Mouse (Mus musculus) CD8-positive naive resting alpha-beta T cell, adult 2 months (primary cell): ENCODE measurements around the gene Tmem259.

Source experiments
- DNase-seq, 2 experiments: peaks; one replicate each; pipeline ENCODE4 v3.0.0; 2022; ENCODE audit warnings: low read depth in 2 of 2, low spot score in 2 of 2

The Tmem259 gene

DNA sequence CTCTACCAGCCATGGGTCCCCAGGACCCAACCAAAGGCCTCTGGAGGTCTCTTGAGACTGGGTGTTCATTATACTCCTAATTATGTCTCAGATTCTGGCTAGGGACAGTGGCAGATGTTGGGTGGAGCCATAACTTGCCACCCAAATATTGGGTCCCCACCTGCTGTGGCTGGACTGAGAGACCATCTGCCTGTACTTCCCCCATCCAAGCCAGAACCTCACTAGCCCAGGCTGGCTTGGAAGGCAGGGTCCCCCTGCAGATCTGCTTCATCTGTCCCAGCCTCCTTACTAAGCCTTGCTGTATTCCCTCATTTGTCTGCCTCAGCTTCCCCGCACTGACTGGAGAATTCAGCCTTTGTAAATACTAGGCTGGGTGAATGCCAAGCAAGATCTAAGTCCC is 15.9 kb downstream of the Tmem259 start:
- no peak for DNase-seq

DNA sequence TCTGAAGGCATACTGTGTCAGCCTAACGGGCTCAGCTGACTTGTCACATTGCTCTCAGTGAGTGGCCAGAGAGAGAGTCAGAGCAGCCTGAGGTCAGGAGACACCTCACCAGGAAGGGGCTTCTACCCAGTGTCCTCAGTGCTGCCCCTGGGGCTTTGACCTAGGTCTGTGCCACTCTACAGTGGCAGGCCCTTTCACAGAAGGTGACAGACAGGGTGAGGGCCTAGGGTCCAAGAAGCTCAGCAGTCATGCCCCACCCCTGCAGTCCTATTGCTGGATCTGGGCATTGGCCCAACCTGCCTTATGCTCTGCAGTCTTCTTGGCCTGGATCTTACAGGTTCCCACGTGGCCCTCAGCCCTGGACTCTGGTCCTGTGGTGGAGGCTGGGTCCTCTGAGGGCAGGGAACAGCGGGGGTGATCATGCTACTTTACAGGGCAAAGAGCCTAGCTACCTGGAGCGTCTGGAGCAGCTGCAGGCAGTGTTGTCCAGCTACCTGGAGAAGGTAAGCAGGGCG is 17.2 kb downstream of the Tmem259 start:
- no peak for DNase-seq

DNA sequence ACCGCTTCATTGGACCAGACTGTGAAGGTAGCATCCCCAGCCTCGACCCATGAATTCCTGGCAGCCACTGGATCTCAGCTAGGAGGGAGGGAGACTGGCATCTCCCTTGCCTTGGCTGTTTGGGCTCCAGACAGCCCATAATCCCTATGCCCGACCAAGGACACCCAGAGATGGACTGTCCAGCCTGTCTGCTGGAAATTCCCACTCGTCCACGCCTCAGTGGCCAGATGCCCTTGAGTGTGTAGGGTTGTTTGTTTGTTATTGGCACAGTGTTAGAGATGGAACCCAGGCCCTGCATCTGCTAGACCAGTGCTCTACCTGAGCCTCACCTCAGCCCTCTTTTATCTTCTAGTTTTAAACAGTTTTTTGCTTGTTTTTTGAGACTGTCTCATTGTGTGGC is 18.8 kb downstream of the Tmem259 start:
- no peak for DNase-seq

DNA sequence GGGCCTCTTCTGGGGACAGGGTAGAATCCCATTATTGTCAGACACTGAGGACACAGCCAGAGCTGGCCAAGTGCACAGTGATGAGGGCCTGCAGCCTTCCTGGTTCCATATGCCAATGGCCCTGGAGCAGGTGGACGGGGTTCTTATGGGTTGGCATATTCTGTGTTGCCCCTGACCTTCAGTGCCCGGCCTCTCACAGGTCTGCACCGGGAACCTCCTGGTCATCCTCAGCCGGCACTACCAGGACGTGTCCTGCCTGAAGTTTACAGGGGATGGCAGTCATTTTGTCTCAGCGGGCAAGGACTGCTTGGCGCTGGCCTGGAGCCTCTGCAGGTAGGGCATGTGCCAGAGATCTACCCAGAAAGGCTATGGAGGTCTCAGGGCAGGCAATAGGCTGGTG is 19.4 kb downstream of the Tmem259 start:
- no peak for DNase-seq

DNA sequence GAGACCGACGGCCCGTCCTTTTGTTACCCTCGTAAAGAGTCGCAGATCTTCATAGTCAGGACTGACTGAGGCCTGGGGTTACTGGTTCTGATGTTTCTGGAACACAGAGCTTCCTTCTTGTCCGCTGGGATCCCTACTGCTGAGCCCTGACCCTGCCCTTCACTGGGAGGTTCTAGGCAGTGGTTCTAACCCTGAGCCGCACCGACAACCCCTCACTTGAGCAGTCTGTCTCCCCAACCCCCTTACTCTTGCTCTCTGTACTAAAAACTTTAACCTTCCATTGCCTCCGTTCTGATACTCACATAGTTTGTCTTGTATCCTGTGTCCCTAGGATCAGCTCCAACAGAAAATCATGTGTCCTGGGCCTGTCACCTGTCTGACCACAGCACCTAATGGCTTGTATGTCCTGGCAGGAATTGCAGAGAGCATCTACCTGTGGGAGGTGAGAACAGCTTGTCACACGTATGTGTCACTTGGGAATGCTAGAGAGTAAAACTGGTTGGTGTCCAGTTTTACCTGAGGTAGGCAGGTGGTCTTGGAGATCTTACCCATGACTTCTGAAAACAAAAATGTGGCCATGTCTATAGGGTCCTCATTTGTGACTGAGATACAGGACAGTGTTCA is 23.3 kb downstream of the Tmem259 start:
- DNase-seq, result no peak

DNA sequence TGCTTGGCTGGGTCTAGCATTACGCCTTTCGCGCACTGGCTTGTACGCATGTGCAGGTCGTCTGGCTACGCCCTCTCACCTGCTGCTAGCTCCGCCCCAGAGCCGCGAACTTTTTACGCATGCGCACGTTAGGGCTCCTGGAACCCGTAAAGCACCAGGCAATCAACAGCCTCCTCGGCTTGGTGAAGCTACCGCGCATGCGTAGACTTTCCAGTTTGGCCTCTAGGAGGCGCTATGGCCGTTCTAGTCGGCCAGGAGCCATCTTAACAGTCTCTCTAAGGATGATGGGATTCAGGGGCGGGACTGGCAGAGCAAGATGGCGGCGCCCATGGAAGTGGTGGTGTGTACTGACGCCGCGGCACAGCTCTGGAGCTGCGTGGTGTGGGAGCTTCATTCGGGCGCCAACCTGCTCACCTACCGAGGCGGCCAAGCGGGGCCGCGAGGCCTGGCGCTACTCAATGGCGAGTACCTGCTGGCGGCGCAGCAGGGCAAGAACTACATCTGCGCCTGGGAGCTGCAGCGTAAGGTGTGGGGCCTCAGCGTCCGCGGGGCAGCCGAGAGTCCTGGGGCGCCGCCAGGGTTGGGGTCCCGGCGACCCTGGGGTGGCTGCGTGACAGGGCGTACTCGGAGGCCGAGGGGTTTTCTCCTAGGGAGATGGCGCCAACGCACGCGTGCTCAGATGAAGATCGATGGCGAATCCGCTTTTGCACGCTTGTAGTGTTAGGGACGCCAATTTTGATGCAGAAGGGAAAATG is 24.1 kb downstream of the Tmem259 start, which contains the start of gene Wdr18:
Gene Wdr18 (plus strand): TSS at position 306 of the 755 bp plus-strand sequence.
- DNase-seq, result peak; percentile 100

DNA sequence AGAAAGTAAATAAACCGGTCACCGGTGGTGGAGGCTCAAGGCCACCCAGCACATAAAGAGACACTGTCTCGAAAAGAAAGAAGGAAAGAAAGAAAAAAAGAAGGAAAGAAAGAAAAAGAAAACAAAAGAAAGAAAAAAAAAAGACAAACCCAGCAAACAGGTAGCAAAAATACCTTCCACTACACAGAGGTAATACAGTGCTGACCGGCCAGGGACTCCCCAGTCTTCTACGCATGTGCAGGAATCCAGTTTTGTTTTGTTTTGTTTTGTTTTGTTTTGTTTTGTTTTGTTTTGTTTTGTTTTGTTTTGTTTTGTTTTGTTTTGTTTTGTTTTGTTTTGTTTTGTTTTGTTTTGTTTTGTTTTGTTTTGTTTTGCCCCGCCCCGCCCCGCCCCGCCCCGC is 24.7 kb downstream of the Tmem259 start:
- DNase-seq, result peak in 1 of 2 experiments; percentile 29

DNA sequence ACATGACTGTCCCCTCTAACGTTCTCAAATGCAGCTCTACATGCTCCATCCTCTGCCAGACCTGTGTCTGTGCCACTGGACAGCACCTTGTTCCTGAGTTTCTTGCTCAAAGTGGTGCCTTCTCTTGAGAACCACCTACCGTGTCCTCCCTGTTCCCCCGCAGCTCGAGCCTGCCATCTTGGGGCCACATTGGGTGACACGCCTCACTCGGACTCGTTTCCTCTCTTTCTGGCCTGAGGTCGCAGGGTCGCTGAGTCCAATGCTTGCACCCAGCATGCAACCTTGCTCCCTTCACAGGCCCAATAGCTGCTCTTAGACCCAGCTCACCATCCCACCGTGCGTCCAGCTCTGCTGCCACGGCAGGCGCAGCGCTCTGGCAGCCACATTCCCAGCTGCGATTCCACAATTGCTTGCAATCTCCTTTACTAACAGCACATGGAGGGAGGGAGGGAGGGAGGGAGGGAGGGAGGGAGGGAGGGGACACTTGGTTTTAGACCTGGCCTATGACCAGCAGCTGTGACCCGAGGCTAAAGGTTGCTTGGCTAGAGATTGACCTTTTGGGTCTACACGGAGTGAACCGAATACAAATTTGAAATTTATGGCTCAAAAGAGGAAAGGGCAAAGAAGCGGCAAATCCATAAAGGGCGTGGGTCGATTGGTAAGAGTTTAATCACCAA is 25.9 kb downstream of the Tmem259 start:
- DNase-seq, result peak; percentile 68 to 76

DNA sequence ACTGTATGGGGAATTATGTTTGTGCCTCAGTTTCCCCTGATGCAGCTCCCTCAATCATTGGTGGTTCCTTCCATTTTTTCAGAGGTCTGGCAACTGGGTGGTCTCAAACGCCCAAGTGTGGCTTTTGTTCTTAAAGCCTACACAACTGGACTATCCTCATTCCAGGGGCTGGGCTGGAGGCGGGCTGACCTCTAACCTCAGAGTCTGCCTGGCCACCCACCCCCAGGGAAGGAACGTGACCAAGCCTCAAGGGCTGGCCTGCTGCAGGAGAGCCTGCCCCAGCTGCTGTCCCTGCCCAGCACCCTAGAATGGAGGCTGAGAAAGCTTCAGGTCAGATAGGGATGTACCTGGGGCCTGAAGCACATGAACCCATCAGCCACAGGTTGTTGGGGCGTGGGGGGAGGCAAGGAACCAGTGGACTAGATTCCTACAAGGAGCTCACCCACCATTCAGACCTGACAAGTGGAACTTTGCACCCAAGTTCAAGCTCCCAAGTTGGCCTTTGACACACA is 27.4 kb downstream of the Tmem259 start:
- DNase-seq, result no peak

DNA sequence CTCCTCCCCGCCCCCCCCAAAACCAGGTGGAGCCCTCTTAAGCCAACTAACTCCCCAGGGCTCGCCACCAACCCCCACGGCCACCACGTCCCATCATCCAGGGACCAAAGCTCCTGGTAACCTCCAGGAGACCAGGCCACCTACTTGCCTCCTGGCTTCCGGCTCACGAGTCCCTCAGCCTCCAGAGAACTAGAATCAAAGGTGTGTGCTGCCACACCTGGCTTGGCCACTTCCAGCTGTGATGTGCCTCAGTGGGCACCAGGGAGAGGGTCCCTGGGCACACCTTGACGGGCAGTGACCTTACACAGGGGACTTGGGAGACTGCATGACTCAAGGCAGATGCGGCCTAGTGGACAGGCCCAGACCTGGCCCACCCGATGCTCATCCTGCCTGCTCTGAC is 28.4 kb downstream of the Tmem259 start:
- DNase-seq, result no peak

DNA sequence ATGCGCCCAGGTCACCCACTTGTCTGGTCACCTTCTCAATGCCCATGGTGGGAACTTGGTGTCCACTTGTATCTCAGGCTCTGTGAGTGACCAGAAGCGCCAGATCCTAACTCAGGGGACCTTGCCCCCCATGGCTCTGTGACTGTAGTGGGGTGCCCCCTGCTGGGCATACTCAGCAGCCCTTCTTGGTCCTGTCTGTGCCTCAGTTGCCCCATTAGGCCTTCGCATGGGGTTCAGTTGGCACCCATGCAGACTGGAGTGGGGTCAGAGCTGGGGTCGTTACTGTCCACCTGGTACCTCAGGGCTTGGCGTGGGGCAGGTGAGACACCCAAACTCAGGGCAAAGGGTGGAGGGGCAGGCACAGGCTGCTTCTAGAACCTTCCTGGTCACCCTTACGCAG is 30.2 kb downstream of the Tmem259 start:
- peak in 1 of 2 experiments; percentile 11 for DNase-seq

DNA sequence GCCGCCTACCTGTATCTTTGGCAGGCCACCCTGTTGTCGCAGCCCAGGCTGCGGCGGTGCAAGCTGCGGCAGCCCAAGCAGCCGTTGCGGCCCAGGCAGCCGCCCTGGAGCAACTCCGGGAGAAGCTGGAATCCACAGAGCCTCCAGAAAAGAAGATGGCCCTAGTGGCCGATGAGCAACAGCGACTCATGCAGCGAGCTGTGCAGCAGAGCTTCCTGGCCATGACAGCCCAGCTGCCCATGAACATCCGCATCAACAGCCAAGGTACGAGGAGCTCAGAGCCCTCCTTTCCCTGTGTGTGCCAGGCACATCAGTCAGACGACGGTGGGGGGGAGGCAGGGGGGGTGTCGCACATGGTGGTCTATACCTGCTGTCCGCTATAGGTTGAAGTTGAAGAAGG is 33.5 kb downstream of the Tmem259 start:
- DNase-seq, result no peak

DNA sequence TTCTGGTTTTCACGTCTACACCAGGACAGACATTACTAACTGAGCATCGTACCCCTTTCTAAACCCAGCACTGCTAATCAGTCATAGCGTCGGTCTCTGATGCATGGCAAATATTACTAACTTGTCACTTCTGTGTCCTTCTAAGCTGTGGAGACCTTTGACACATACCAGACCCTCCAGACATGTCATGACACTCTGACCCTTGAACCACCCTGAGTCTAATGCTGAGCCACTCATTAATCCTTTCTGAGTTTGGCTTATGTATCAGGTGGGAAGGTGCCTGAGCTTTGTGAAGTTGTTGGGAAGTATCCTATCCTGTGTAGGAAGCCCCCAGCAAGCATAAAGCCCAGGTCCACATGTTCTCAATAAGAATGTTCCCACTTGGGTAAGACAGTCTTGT is 34.3 kb downstream of the Tmem259 start:
- DNase-seq, result no peak

DNA sequence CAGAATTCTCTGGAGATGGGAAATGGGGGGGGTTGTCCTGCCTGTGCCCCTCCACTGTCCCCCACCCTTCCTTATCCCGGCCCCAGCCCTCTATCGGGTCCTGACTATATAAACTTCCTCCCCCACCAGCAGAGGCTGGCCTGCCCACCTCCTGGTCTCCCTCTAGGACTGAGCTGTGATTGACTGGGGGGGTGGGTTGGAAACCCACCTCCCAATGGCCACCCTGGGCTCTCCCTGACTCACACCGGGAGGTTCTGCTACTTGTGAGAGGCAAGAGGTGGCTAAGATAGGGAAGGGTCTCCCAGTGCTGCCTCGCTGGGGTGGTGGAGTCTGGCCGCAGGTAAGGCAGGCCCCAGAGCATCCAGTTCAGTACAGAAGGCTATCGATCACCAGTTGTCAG is 36.6 kb downstream of the Tmem259 start:
- no peak for DNase-seq

DNA sequence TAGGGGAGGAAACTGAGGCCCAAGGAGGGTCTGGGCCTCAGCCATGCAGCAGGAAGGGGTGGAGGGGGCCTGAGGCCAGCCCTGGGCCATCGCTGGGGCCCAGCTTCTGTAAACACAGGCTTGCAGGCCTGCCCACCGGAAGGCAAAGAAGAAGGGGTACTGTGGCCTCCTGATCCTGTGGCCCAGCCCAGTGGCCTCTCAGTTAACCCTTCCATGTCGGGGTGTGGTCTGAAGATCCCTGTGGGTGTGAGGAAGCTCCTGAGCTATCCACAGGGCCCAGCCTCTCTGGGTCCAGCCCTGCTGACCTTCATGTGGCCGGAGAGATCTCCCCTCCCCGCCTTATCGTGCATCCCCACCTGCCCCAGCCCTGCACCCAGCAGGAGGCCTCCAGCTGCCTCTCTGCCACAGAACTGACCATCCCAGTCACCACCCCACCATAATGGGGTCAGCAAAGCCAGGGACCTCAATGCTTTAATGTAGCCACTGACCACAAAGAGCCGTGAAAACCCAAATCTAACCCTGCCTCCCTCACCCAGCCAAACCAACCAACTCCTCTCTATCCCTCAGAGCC is 37.3 kb downstream of the Tmem259 start:
- DNase-seq, result no peak

DNA sequence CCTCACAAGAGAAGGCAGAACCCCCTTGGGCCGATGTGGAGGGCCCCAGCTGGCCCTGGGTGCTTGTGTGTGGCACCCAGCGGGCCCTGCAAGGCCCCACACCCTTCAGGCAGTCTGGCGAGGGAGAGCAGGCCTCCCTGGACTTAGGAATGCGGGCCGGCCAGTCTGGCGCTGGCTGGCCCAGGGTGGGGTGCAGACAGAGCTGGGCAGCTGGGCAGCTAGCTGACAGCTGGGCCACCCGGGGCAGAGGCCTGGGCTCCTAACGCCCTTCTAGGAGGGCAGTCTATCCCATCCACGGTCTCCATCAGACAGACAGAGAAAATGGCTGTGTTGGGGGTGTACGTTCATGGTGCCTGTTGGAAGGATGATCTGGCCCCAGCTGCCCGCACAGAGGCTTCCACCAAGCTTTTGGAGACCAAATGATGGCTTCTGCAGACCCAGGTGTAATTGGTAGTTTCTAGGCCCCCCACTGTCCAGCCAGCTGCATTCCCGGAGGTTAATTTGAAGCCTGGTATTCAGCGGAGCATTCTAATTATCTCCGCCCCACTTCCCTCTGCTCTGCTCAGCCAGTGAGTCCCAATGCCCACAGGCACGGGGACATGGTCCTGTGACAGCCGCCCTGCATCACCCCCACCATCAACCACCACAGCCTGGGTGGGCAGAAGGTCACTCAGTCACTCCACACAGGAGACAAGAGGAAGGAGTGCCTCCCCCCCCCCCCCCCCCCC is 38.5 kb downstream of the Tmem259 start:
- DNase-seq, result no peak

DNA sequence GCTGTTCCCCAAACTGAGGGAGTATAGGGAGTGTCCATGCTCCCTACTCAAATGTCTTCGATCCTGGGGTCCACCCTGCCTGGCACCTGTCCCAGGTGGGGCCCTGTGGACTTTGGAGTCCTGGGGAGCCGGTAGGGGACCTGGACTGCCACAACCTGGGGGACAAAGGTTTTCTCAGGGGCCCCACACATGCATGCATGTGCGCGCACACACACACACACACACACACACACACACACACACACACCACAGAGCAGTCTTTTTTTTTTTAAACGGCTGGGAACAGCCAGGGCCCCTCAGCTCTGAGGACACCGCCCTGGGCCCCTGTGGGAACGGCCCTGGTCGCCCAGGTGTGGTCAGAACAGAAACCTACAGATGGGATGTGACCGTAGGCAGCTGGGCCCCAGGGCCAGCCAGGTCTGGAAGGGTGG is 40.6 kb downstream of the Tmem259 start:
- no peak for DNase-seq

DNA sequence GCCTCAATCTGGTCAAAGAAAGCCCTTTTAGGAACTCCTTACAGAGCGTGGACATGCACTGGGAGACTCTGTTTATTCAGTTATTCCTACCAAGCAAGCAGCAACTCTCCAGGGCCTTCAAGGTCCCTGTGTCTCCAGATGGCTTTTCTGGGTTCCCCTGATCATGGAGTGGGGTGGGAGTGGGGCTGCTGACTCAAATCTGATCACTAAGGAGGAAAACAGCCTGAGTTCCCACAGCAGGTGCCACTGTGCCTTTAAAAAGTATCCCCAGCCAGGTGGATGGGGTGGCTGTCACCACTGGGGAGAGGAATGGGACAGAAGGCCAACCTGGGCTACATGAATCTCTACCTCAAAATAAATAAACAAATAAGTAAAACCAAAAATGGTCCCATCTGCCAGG is 41.1 kb downstream of the Tmem259 start:
- DNase-seq, result no peak

DNA sequence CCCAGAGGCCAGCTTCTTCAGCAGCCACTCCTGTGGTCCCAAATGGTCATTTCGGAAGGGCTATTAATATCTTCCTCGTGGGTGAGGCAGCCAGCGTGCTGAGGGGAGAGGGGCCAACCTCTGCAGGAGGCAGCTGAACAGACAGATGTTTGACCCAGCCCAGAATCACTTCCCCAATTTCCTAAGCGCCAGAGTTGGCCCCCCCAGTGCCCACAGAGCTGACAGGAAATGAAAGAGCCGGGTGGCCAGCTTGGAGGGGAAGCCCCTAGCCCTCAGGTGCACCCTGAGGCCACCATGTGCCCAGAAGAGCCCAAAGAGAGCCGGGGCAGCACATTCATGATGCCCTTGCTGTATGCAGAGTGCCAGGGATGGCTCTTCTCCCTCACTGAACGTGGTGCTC is 43.4 kb downstream of the Tmem259 start:
- no peak for DNase-seq

DNA sequence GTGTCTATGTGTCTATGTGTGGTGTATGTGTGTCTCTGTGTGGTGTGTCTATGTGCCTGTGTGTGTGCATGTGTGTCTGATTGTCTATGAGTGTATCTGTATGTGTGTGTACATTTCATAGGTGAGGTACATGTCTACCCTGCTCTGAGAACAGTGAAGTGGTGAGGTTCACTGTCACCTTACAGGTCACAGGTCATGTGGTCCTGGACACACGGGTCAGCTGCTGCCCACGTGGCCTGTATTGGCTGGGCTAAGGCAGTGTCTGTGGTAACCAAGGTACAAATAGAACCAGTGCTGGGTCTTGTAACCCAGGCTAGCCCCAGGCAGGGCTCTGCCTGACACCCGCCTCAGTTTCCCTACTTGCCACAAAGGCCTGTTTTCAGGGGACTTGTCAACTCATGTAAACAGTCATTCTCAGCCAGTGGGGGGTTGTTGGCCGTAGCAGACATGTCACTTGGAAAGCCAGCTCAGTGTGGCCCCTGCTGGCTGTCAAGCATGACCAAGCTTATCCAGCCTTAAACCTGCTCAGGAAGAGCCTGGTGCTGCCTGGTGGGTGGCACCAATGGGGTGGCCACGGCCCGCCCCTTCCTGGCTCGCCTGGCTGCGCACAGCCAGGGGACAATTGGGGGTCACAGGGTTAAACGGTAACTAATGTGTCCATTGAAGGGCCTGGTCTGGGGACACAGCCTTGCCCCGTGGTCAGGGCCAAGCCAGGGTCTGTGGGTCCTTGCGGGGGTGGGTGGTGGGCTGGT is 46.2 kb downstream of the Tmem259 start:
- no peak for DNase-seq
